Mouse (Mus musculus) brain, embryonic 14.5 days (tissue): ENCODE data around the gene Ephb2. TPM values are rescaled to one million over a fixed set of nuclear protein-coding genes. Genes with fewer than 3 reads are reported as not detected.

ENCODE experiments used
- DNase-seq: peaks from one replicate; pipeline ENCODE4 v3.0.0-alpha.2; 2011; ENCODE audit warnings: low read depth
- CTCF ChIP-seq: fragments of 200-500 bp; IDR thresholded peaks from 2 replicates; pipeline ENCODE4 v1.5.1; 2012; ENCODE audit warnings: inconsistent platforms, mild to moderate bottlenecking, moderate library complexity, borderline replicate concordance; ENCODE audit not compliant: insufficient read depth, insufficient read length; ENCODE audit errors: extremely low read depth
- POLR2A ChIP-seq: fragments of 200-500 bp; IDR thresholded peaks from 2 replicates; pipeline ENCODE4 v1.6.1; 2012; ENCODE audit warnings: mild to moderate bottlenecking, inconsistent platforms, borderline replicate concordance; ENCODE audit not compliant: poor library complexity, insufficient read depth, insufficient read length, severe bottlenecking; ENCODE audit errors: extremely low read depth
- polyA plus RNA-seq: library from polyadenylated mRNA; depleted of rRNA; stranded (reverse); fragments of >200 nt; gene quantifications from 2 replicates; pipeline ENCODE4 v1.2.3, GENCODE M21; 2012; rRNA removed

Ephb2 gene
- polyA plus RNA-seq, 1 experiment, result 141 TPM

- no peak for TF ChIP-seq POLR2A
- no peak for TF ChIP-seq CTCF
- no peak for DNase-seq
Observed at GRCm38 (mm10) chr4:136610387-136610856, 225.4 kb downstream of the Ephb2 start, which contains the start of gene Tex46. TSS of gene Tex46 (plus strand) at chr4:136610437.

- no peak for TF ChIP-seq POLR2A
- TF ChIP-seq CTCF, result no peak
- DNase-seq, result no peak
Observed at GRCm38 (mm10) chr4:136605756-136606485, 229.9 kb downstream of the Ephb2 start.

- TF ChIP-seq POLR2A (peak; percentile 98), CTCF (peak; percentile 96)
- DNase-seq, result peak; percentile 99
Observed at GRCm38 (mm10) chr4:136602568-136602967, 233.2 kb downstream of the Ephb2 start, which contains the start of gene Kdm1a. TSS of gene Kdm1a (minus strand) at chr4:136602723.

- DNase-seq, result peak; percentile 64
- no peak for TF ChIP-seq CTCF
- 0 out of 2 replicates have a peak, but pooled peaks have one; percentile 9 for TF ChIP-seq POLR2A
Observed at GRCm38 (mm10) chr4:136602018-136602554, 233.7 kb downstream of the Ephb2 start.

- peak; percentile 86 for DNase-seq
- TF ChIP-seq CTCF (no peak), POLR2A (no peak)
Observed at GRCm38 (mm10) chr4:136601476-136601875, 234.3 kb downstream of the Ephb2 start.

GRCm38 (mm10) chr4:136600536-136600935 is 235.3 kb downstream of the Ephb2 start:
- TF ChIP-seq POLR2A (no peak), CTCF (no peak)
- no peak for DNase-seq

- DNase-seq, result no peak
- TF ChIP-seq CTCF, result no peak
- TF ChIP-seq POLR2A, result no peak
Observed at GRCm38 (mm10) chr4:136599869-136600268, 235.9 kb downstream of the Ephb2 start.

- TF ChIP-seq CTCF (no peak), POLR2A (no peak)
- no peak for DNase-seq
Observed at GRCm38 (mm10) chr4:136598268-136598876, 237.4 kb downstream of the Ephb2 start.

Other genes with a start within 250 kb of the Ephb2 start
- gene Kdm1a, start 233.3 kb downstream of the Ephb2 start, polyA plus RNA-seq, result 203 TPM in 2 replicates
- gene Tex46, start 225.6 kb downstream of the Ephb2 start, polyA plus RNA-seq, result not detected in 2 replicates
- gene Lactbl1, start 213.4 kb downstream of the Ephb2 start, polyA plus RNA-seq, result 0.06 and 0.08 TPM in 2 replicates
- gene C1qb, start 50.2 kb upstream of the Ephb2 start, polyA plus RNA-seq, result 27.5 and 30.5 TPM in 2 replicates
- gene C1qc, start 57.1 kb upstream of the Ephb2 start, polyA plus RNA-seq, result 18.3 and 19.5 TPM in 2 replicates
- gene C1qa, start 62.8 kb upstream of the Ephb2 start, polyA plus RNA-seq, result 14.2 and 14.9 TPM in 2 replicates
- 28.5 and 33.9 TPM in 2 replicates for gene Epha8, start 120.8 kb upstream of the Ephb2 start, polyA plus RNA-seq
- 8.5 and 12.5 TPM in 2 replicates for gene Zbtb40, start 212.8 kb upstream of the Ephb2 start, polyA plus RNA-seq